Mouse (Mus musculus) lung, postnatal 14 days (tissue): ENCODE data around the gene Gm45711.

Experiments used
- DNase-seq: peaks from one replicate; pipeline ENCODE4 v3.0.0; 2021

Gm45711 gene

GRCm38 (mm10) chr8:104234573-104234972, 75.3 kb downstream of the Gm45711 start:
- no peak for DNase-seq

GRCm38 (mm10) chr8:104232919-104233318, 77.0 kb downstream of the Gm45711 start:
- no peak for DNase-seq

- DNase-seq = no peak
These were observed 77.8 kb downstream of the Gm45711 start for GRCm38 (mm10) chr8:104232039-104232438.
